Mouse (Mus musculus): ENCODE measurements around the gene Hopx. TPM values are rescaled to one million over a fixed set of nuclear protein-coding genes. Genes with fewer than 3 reads are reported as not detected.
A peak's percentile ranks its signal among the peaks of the same experiment; 100 is the strongest.

The Hopx gene
- polyA plus RNA-seq, 1 experiment from 2014 or later, result 0.37 TPM

DNA sequence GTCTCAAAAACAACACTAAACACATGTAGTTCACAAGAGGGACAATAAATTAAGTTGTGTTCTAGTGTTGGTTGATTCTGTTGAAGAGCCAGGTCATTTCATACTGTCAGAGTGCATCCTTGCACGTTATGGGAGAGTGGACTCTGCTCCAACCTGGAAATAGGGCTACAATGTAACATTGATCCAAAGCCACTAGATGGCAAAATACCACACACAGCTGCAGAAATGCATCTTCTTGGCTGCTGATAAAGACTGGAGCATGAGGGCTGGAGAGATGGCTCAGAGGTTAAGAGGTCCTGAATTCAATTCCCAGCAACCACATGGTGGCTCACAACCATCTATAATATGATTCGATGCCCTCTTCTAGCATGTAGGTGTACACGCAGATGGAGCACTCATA is 43.3 kb downstream of the Hopx start:
- no peaks in the 10 kb centered on the region for H3K36me3 ChIP-seq (ENCODE audit: control insufficient read depth, insufficient read depth, low read length)
- no peak for DNase-seq (ENCODE audit: low spot score, missing footprints)
- H3K27me3 ChIP-seq (ENCODE audit: control insufficient read depth, insufficient read depth, low read length), result no peaks in the 10 kb centered on the region
- H3K4me2 ChIP-seq, result no peak overlapping the region
- no peaks in the 10 kb centered on the region for H3K4me1 ChIP-seq (ENCODE audit: control insufficient read depth, insufficient read depth, low read length)
- no peak overlapping the region for H3K27ac ChIP-seq (ENCODE audit: low read depth, low read length)
- ATAC-seq (ENCODE audit: low FRiP score), result no peak
- no peaks in the 10 kb centered on the region for H3K9me3 ChIP-seq (ENCODE audit: control insufficient read depth, low read length)
- H3K4me3 ChIP-seq (ENCODE audit: low read depth, low read length), result no peak overlapping the region
- H3K9ac ChIP-seq (ENCODE audit: low read length), result no peak overlapping the region
- 93% methylated on average over 3 of the region's 3 CpGs for WGBS

DNA sequence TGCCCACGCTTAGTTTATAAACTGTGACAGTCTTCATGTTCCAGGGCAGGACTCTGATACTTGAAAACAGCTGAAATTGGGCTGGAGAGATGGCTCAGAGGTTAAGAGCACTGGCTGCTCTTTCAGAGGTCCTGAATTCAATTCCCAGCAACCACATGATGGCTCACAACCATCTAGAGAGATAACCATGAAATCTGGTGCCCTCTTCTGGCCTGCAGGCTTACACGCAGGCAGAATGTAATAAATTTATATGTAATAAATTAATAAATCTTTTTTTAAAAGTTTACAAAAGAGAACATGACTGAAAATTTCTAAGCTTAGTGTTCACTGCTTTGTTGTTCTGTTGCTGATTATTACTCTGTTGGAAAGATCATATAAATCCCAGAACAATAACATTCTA is 43.9 kb downstream of the Hopx start:
- WGBS, result 94% methylated on average over 2 of the region's 2 CpGs
- no peak overlapping the region for H3K4me3 ChIP-seq (ENCODE audit: low read depth, low read length)

DNA sequence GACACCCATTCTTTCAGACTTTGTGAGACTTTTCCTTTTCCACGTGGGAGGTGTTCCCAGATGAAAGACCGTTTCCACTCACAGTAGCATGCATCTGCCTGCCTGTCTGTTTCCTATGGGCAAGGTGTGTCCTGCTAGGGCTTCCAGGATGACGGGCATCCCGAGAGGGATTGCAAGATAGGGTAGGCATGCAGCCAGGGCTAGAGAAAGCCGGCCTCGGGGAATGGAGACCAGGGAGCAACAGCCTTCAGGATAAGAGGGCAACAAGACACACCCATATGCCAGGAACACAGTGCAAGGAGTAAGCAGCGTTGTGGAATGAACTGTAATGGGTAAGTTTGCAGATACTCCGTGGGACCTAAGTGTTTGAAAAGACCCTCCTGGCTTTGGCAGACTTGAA is 47.6 kb downstream of the Hopx start:
- Histone ChIP-seq H3K4me3 (ENCODE audit: low read depth, low read length) (no peak overlapping the region), H3K36me3 (ENCODE audit: control insufficient read depth, insufficient read depth, low read length) (no peaks in the 10 kb centered on the region), H3K9me3 (ENCODE audit: control insufficient read depth, low read length) (no peaks in the 10 kb centered on the region), H3K4me1 (ENCODE audit: control insufficient read depth, insufficient read depth, low read length) (no peaks in the 10 kb centered on the region), H3K27ac (ENCODE audit: low read depth, low read length) (no peak overlapping the region), H3K4me2 (no peak overlapping the region), H3K9ac (ENCODE audit: low read length) (no peak overlapping the region), H3K27me3 (ENCODE audit: control insufficient read depth, insufficient read depth, low read length) (no peaks in the 10 kb centered on the region)
- 84% methylated on average over 8 of the region's 8 CpGs for WGBS
- DNase-seq (ENCODE audit: low spot score, missing footprints) (no peak), ATAC-seq (ENCODE audit: low FRiP score) (no peak)

More for the DNA sequence above, 43.9 kb downstream of the Hopx start:
- no peak overlapping the region for H3K9ac ChIP-seq (ENCODE audit: low read length)
- no peaks in the 10 kb centered on the region for H3K4me1 ChIP-seq (ENCODE audit: control insufficient read depth, insufficient read depth, low read length)
- no peak overlapping the region for H3K4me2 ChIP-seq
- H3K27me3 ChIP-seq (ENCODE audit: control insufficient read depth, insufficient read depth, low read length), result no peaks in the 10 kb centered on the region
- no peak for ATAC-seq (ENCODE audit: low FRiP score)
- no peak overlapping the region for H3K27ac ChIP-seq (ENCODE audit: low read depth, low read length)
- DNase-seq (ENCODE audit: low spot score, missing footprints), result no peak
- no peaks in the 10 kb centered on the region for H3K9me3 ChIP-seq (ENCODE audit: control insufficient read depth, low read length)
- no peaks in the 10 kb centered on the region for H3K36me3 ChIP-seq (ENCODE audit: control insufficient read depth, insufficient read depth, low read length)

DNA sequence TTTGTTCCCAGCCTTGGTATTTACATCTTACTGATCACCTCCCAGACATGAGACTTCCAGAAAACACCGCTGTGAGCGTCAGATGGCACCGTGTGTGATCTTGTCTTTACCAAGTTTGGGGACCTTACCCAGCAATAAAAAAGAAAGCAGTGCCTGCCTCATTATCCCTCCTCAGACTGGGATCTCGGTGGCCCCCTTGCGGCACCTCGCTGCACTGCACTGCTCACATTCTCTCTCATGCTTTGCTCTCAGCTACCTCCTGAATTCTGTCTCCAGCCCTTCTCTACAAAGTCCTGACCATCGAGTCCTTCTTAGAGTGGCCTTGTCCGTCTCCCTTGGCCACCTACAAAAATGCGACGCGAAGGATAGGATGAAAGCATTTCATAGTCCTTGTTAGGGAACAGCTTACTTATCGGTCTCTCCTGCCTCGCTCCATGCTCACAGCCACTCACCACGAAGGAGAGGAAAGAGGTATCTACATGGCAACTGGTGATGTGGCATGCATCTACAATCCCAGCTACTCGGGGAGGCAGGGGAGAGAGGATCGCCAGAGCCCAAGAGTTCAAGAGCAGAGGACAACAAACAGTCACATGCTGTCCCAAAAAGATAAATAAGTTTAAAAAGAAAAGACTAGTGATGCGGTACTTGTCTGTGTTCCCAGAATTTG is 53.4 kb downstream of the Hopx start:
- H3K9me3 ChIP-seq (ENCODE audit: control insufficient read depth, low read length), result no peaks in the 10 kb centered on the region
- no peak overlapping the region for H3K9ac ChIP-seq (ENCODE audit: low read length)
- DNase-seq (ENCODE audit: low spot score, missing footprints) (peak; percentile 93), ATAC-seq (ENCODE audit: low FRiP score) (no peak)
- no peak overlapping the region for H3K27ac ChIP-seq (ENCODE audit: low read depth, low read length)
- 0 out of 2 replicates have a peak, but pooled peaks cover 2% of the 10 kb centered on the region for H3K4me1 ChIP-seq (ENCODE audit: control insufficient read depth, insufficient read depth, low read length)
- WGBS, result 31% methylated on average over 17 of the region's 17 CpGs
- H3K27me3 ChIP-seq (ENCODE audit: control insufficient read depth, insufficient read depth, low read length), result no peaks in the 10 kb centered on the region
- H3K4me3 ChIP-seq (ENCODE audit: low read depth, low read length), result no peak overlapping the region
- no peaks in the 10 kb centered on the region for H3K36me3 ChIP-seq (ENCODE audit: control insufficient read depth, insufficient read depth, low read length)
- H3K4me2 ChIP-seq, result no peak overlapping the region

DNA sequence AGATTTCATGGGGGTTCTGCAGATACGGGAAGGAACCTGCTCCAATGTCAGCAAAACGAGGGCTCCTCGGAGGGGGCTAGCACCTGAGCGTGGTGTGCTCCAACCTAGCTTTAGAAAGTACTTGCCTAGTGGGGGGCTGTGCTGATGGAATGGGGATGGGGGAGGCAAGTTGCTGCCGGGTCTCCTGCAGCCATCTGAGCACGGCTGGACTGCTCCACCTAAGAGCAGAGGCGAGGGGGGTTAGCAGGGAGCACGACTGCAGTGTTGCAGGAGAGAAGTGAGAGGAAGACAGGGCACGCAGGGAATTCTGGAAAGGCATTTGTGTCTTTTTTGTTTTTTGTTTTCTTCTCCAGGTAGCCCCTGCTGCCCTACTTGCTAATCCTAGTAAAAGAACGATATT is 54.6 kb downstream of the Hopx start:
- H3K9me3 ChIP-seq (ENCODE audit: control insufficient read depth, low read length), result no peaks in the 10 kb centered on the region
- no peak overlapping the region for H3K4me3 ChIP-seq (ENCODE audit: low read depth, low read length)
- 0 out of 2 replicates have a peak, but pooled peaks cover 2% of the 10 kb centered on the region for H3K4me1 ChIP-seq (ENCODE audit: control insufficient read depth, insufficient read depth, low read length)
- no peak overlapping the region for H3K27ac ChIP-seq (ENCODE audit: low read depth, low read length)
- DNase-seq (ENCODE audit: low spot score, missing footprints) (no peak), ATAC-seq (ENCODE audit: low FRiP score) (no peak)
- no peak overlapping the region for H3K9ac ChIP-seq (ENCODE audit: low read length)
- no peak overlapping the region for H3K4me2 ChIP-seq
- WGBS, result 34% methylated on average over 10 of the region's 10 CpGs
- no peaks in the 10 kb centered on the region for H3K36me3 ChIP-seq (ENCODE audit: control insufficient read depth, insufficient read depth, low read length)
- no peaks in the 10 kb centered on the region for H3K27me3 ChIP-seq (ENCODE audit: control insufficient read depth, insufficient read depth, low read length)

DNA sequence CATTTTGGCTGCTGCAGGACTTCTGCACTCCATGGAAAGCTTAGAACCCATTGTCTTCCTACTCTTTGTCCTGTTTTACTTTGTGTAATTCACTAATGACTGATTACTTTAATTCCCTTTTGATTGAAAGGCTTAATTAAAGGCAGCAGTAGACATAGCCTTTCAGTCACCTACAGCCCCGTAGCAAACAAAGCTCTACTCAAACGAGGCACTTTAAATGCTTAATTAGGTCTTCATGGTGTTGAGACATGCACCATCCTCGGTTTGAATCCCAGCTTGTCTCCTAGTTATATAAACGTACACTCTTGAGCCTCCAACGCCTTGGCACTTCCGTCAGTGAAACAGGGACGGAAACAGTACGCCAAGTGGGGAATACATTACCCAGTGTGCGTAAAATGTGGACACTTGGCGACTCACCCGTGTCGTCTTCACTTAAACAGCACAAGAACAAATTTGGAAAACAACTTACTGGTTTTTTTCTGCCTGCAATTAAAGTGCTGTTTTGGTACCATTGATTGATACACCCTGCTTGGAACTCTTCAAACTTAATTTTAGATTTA is 58.0 kb downstream of the Hopx start:
- Histone ChIP-seq H3K4me1 (ENCODE audit: control insufficient read depth, insufficient read depth, low read length) (0 out of 2 replicates have a peak, but pooled peaks cover 2% of the 10 kb centered on the region), H3K27ac (ENCODE audit: low read depth, low read length) (no peak overlapping the region), H3K9me3 (ENCODE audit: control insufficient read depth, low read length) (no peaks in the 10 kb centered on the region), H3K27me3 (ENCODE audit: control insufficient read depth, insufficient read depth, low read length) (no peaks in the 10 kb centered on the region), H3K36me3 (ENCODE audit: control insufficient read depth, insufficient read depth, low read length) (no peaks in the 10 kb centered on the region), H3K4me2 (no peak overlapping the region), H3K9ac (ENCODE audit: low read length) (no peak overlapping the region), H3K4me3 (ENCODE audit: low read depth, low read length) (no peak overlapping the region)
- ATAC-seq (ENCODE audit: low FRiP score), result no peak
- no peak for DNase-seq (ENCODE audit: low spot score, missing footprints)
- 52% methylated on average over 12 of the region's 12 CpGs for WGBS

DNA sequence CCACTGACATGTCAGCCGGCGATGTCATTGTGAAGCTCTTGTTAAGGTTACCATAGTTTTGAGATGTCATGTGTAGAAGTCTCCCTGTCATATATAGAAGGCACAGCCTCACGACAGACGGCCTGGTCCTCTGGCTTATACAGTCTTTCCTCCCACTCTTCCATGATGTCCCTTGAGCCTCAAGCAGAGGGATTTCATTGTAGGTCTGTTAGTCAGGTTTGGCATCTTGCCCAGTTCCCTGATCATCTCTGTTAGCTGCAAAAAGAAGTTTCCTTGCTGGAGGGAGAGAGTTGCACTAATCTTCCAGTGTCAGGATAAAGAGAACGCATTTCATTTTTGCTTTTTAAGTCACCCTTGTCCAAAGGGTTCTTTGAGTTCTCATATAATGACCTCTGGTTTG is 62.3 kb downstream of the Hopx start:
- no peaks in the 10 kb centered on the region for H3K36me3 ChIP-seq (ENCODE audit: control insufficient read depth, insufficient read depth, low read length)
- no peak overlapping the region for H3K4me3 ChIP-seq (ENCODE audit: low read depth, low read length)
- no peaks in the 10 kb centered on the region for H3K9me3 ChIP-seq (ENCODE audit: control insufficient read depth, low read length)
- no peaks in the 10 kb centered on the region for H3K27me3 ChIP-seq (ENCODE audit: control insufficient read depth, insufficient read depth, low read length)
- DNase-seq (ENCODE audit: low spot score, missing footprints), result no peak
- no peak for ATAC-seq (ENCODE audit: low FRiP score)
- H3K27ac ChIP-seq (ENCODE audit: low read depth, low read length), result no peak overlapping the region
- 90% methylated on average over 5 of the region's 5 CpGs for WGBS
- H3K4me1 ChIP-seq (ENCODE audit: control insufficient read depth, insufficient read depth, low read length), result no peaks in the 10 kb centered on the region
- H3K9ac ChIP-seq (ENCODE audit: low read length), result no peak overlapping the region
- no peak overlapping the region for H3K4me2 ChIP-seq

DNA sequence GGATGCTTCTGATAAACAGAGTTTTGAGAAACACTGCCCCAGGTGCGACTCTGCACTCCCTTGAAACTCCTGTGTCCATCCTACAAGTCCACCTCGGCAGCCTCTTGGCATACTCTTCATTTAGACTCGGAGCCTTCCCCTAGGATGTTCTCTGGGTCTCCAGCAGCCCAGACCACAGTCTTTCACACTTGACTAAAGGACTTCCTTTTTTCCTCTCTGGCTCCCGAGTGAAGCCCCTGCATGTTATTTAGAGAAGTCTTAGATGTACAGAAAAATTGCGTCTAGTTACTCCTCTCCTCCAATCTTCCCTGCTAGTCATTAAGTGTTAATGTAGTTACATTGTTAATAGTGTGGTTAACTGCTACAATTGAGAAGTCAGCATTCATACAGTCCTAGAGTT is 70.6 kb downstream of the Hopx start:
- Histone ChIP-seq H3K4me2 (no peak overlapping the region), H3K4me1 (ENCODE audit: control insufficient read depth, insufficient read depth, low read length) (no peaks in the 10 kb centered on the region), H3K4me3 (ENCODE audit: low read depth, low read length) (no peak overlapping the region), H3K27ac (ENCODE audit: low read depth, low read length) (no peak overlapping the region), H3K27me3 (ENCODE audit: control insufficient read depth, insufficient read depth, low read length) (no peaks in the 10 kb centered on the region), H3K36me3 (ENCODE audit: control insufficient read depth, insufficient read depth, low read length) (no peaks in the 10 kb centered on the region), H3K9me3 (ENCODE audit: control insufficient read depth, low read length) (no peaks in the 10 kb centered on the region), H3K9ac (ENCODE audit: low read length) (no peak overlapping the region)
- WGBS, result 77% methylated on average over 5 of the region's 5 CpGs
- ATAC-seq (ENCODE audit: low FRiP score) (no peak), DNase-seq (ENCODE audit: low spot score, missing footprints) (no peak)

DNA sequence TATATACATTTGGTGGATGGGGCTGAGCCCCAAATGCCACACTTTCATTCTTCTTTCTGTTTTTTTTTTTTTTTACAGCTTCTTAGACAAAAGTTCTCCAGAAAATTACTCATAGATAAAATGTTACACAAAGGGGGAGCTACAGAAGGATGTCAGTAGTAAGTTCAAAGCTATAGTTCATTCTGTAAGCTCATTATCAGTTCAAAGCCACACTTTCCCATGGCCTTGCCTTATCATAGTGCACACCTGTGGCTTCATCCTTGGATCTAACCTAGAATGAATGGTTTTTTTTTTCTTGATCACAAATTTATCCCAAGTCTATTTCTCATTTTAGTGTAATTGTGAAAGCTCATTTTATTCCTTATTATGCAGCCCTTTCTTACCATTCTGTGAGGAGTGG is 75.5 kb downstream of the Hopx start:
- no peaks in the 10 kb centered on the region for H3K27me3 ChIP-seq (ENCODE audit: control insufficient read depth, insufficient read depth, low read length)
- no peaks in the 10 kb centered on the region for H3K9me3 ChIP-seq (ENCODE audit: control insufficient read depth, low read length)
- no peaks in the 10 kb centered on the region for H3K36me3 ChIP-seq (ENCODE audit: control insufficient read depth, insufficient read depth, low read length)
- H3K27ac ChIP-seq (ENCODE audit: low read depth, low read length), result no peak overlapping the region
- DNase-seq (ENCODE audit: low spot score, missing footprints) (no peak), ATAC-seq (ENCODE audit: low FRiP score) (no peak)
- no peak overlapping the region for H3K4me2 ChIP-seq
- no peaks in the 10 kb centered on the region for H3K4me1 ChIP-seq (ENCODE audit: control insufficient read depth, insufficient read depth, low read length)
- H3K9ac ChIP-seq (ENCODE audit: low read length), result no peak overlapping the region
- no peak overlapping the region for H3K4me3 ChIP-seq (ENCODE audit: low read depth, low read length)

Data from midbrain, embryonic 11.5 days (tissue).